ENCODE assay signal across 8 mouse cellular contexts in the genomic region with DNA sequence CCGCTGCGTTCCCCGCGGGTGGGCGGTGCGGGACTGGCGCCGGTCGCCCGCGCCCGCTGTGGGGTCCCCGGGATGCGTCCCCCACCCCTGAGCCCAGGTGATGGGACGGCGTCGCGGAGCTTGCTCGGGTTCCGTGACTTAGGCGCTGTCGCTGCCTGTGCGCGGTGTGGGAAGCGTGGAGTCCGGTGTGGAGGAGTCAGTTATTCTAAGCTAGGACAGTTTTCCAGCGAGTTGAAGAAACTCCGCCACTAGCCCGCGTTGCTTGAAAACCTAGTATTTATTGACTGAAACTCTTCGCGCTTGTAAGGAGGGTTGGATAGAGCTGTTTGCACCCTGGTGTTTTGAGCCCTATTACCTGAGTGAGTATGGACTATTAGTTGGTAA. TPM values are rescaled to one million over a fixed set of nuclear protein-coding genes. Genes with fewer than 3 reads are reported as not detected.
DNase-seq lines count a peak whose midpoint lies in the region; ATAC-seq and TF ChIP-seq lines count a peak whose summit lies in the region.

No protein-coding gene starts in this region.

- no peak for ATAC-seq in heart, embryonic 11.5 days (replicated peaks; ENCODE audit: insufficient number of reproducible peaks, low FRiP score, low TSS enrichment)
- peak; percentile 38 for ATAC-seq in hindbrain, embryonic 16.5 days

- peak overlapping the region; percentile 79 for H3K27ac ChIP-seq in heart, embryonic 11.5 days (ENCODE audit: low read depth, low read length)
- 0 out of 2 replicates have a peak overlapping the region, but pooled peaks have one; percentile 3 for H3K27ac ChIP-seq in brown adipose tissue, adult 24 weeks (replicated peaks; ENCODE audit: low read depth, low read length)
- peak overlapping the region; percentile 78 for H3K27ac ChIP-seq in hindbrain, embryonic 16.5 days (ENCODE audit: low read depth, low read length)

- peaks cover 10% of the 10 kb centered on the region for H3K4me1 ChIP-seq in heart, embryonic 11.5 days (ENCODE audit: control insufficient read depth, insufficient read depth, low read length)
- 0 out of 2 replicates have a peak, but pooled peaks cover 2% of the 10 kb centered on the region for H3K4me1 ChIP-seq in brown adipose tissue, adult 24 weeks (ENCODE audit: control insufficient read depth, insufficient read depth, insufficient read length, low read length)
- peaks cover 12% of the 10 kb centered on the region for H3K4me1 ChIP-seq in hindbrain, embryonic 16.5 days (ENCODE audit: control insufficient read depth, insufficient read depth, low read depth, low read length)

- H3K79me2 ChIP-seq in myocyte (ENCODE audit: control insufficient read depth, insufficient read depth), result peaks cover 44% of the 10 kb centered on the region

- TF ChIP-seq POLR2A in myocyte (IDR thresholded peaks at IDR 0.05; ENCODE audit: insufficient read length, low read depth), result no peak

- peak overlapping the region; percentile 70 for H3ac ChIP-seq in myocyte (ENCODE audit: control insufficient read depth, insufficient read length)

- no peak for DNase-seq in heart, postnatal 10 days
- peak; percentile 38 for DNase-seq in 3T3-L1 (ENCODE audit: low read depth, low spot score)
- DNase-seq in frontal cortex, postnatal 36 days (ENCODE audit: low spot score in 2 of 2), result no peak
- DNase-seq in kidney, adult 18-20 months, result no peak

- H3K9ac ChIP-seq in heart, embryonic 11.5 days (ENCODE audit: low read depth, low read length), result peak overlapping the region; percentile 93
- H3K9ac ChIP-seq in hindbrain, embryonic 16.5 days (ENCODE audit: low read depth, low read length), result peak overlapping the region; percentile 80

- no peaks in the 10 kb centered on the region for H3K36me3 ChIP-seq in heart, embryonic 11.5 days (ENCODE audit: control insufficient read depth, insufficient read depth, low read length)
- H3K36me3 ChIP-seq in hindbrain, embryonic 16.5 days (ENCODE audit: control insufficient read depth, insufficient read depth, low read length), result no peaks in the 10 kb centered on the region
- no peaks in the 10 kb centered on the region for H3K36me3 ChIP-seq in myocyte (ENCODE audit: control insufficient read depth, insufficient read depth)

- peak overlapping the region; percentile 86 for H3K4me3 ChIP-seq in heart, embryonic 11.5 days (ENCODE audit: low read depth, low read length)
- peak overlapping the region; percentile 94 for H3K4me3 ChIP-seq in brown adipose tissue, adult 24 weeks (ENCODE audit: insufficient read depth, low read depth, low read length)
- peak overlapping the region; percentile 92 for H3K4me3 ChIP-seq in hindbrain, embryonic 16.5 days (ENCODE audit: low read length)
- peak overlapping the region; percentile 94 for H3K4me3 ChIP-seq in myocyte

- intact Hi-C loops in heart, postnatal 10 days (cut with DNase I), result loop anchor here (1.0 to 5.0 kb wide), 2 partner anchors 36 to 80 kb away; no protein-coding TSS in a partner anchor

- peak overlapping the region; percentile 64 for H3K4me2 ChIP-seq in heart, embryonic 11.5 days
- peak overlapping the region; percentile 91 for H3K4me2 ChIP-seq in hindbrain, embryonic 16.5 days (ENCODE audit: low read length)
- H3K4me2 ChIP-seq in myocyte (ENCODE audit: low read depth), result peak overlapping the region; percentile 76

- no peaks in the 10 kb centered on the region for H3K27me3 ChIP-seq in heart, embryonic 11.5 days (ENCODE audit: control insufficient read depth, insufficient read depth, low read length)
- H3K27me3 ChIP-seq in hindbrain, embryonic 16.5 days (replicated peaks; ENCODE audit: control insufficient read depth, insufficient read depth, low read length), result no peaks in the 10 kb centered on the region
- no peaks in the 10 kb centered on the region for H3K27me3 ChIP-seq in myocyte (ENCODE audit: control insufficient read depth, insufficient read depth, insufficient read length)

- H3K9me3 ChIP-seq in heart, embryonic 11.5 days (replicated peaks; ENCODE audit: control insufficient read depth, low read length), result no peaks in the 10 kb centered on the region
- H3K9me3 ChIP-seq in hindbrain, embryonic 16.5 days (ENCODE audit: control insufficient read depth, low read length), result no peaks in the 10 kb centered on the region

- 1% methylated on average over 24 of the region's 32 CpGs for WGBS in heart, embryonic 11.5 days (ENCODE audit: insufficient replicate concordance)
- WGBS in hindbrain, embryonic 16.5 days, result under 1% methylated on average over 26 of the region's 32 CpGs

TF ChIP-seq in myocyte, 11 proteins besides CTCF, POLR2A, EP300 and RAD21:
- TF ChIP-seq MAX (IDR thresholded peaks at IDR 0.05; ENCODE audit: low read depth), result no peak
- TF ChIP-seq E2F4 (IDR thresholded peaks at IDR 0.05; ENCODE audit: insufficient read depth), result no peak
- no peak for TF ChIP-seq MYOG (IDR thresholded peaks at IDR 0.05; ENCODE audit: control insufficient read depth in 1 of 3, insufficient read depth in 1 of 3, insufficient read length in 2 of 3, low read depth in 2 of 3)
- no peak for TF ChIP-seq MYOD1 (IDR thresholded peaks at IDR 0.05; ENCODE audit: control insufficient read depth in 1 of 3, insufficient read length in 2 of 3, low read depth in 2 of 3)
- TF ChIP-seq TCF3 (IDR thresholded peaks at IDR 0.05; ENCODE audit: insufficient read length, low read depth), result no peak
- TF ChIP-seq SRF (IDR thresholded peaks at IDR 0.05; ENCODE audit: control insufficient read depth, insufficient read length, low read depth), result no peak
- no peak for TF ChIP-seq POLR2AphosphoS2 (IDR thresholded peaks at IDR 0.05; ENCODE audit: insufficient read length, low read depth)
- no peak for TF ChIP-seq CEBPB (IDR thresholded peaks at IDR 0.05; ENCODE audit: insufficient read depth, poor library complexity, severe bottlenecking)
- TF ChIP-seq TCF12 (IDR thresholded peaks at IDR 0.05; ENCODE audit: insufficient read depth, poor library complexity, severe bottlenecking), result no peak
- TF ChIP-seq REST (IDR thresholded peaks at IDR 0.05; ENCODE audit: insufficient read depth, insufficient read length), result no peak

RNA-seq across cellular contexts. Expression of a gene that starts 0.6 kb away (rescaled TPM):
- 3.6 and 4.3 TPM in 2 replicates for polyA plus RNA-seq in heart, embryonic 11.5 days (2014; fragmentation: Nextera tagmentation; extraction: Ambion mirVana)
- 1 to 10 TPM; 5.9 to 6.0 TPM for total RNA-seq in heart, postnatal 10 days (2021)
- polyA plus RNA-seq in brown adipose tissue, adult 24 weeks (2012; ENCODE audit: insufficient read depth, insufficient read length, missing spikeins), result 0.92 and 1.5 TPM in 2 replicates
- polyA plus RNA-seq in hindbrain, embryonic 16.5 days (2015; fragmentation: Nextera tagmentation; extraction: Ambion mirVana), result 2.2 and 2.5 TPM in 2 replicates
- polyA plus RNA-seq in myocyte (2012; fragmentation: generic; extraction: Trizol), result 1.7 TPM

RNA-seq across cellular contexts. Expression of a gene that starts 0.8 kb away (rescaled TPM):
- 25.3 and 26.9 TPM in 2 replicates for polyA plus RNA-seq in heart, embryonic 11.5 days (2014; fragmentation: Nextera tagmentation; extraction: Ambion mirVana)
- 10 to 100 TPM; 37.9 to 40.2 TPM for total RNA-seq in heart, postnatal 10 days (2021)
- polyA plus RNA-seq in brown adipose tissue, adult 24 weeks (2012; ENCODE audit: insufficient read depth, insufficient read length, missing spikeins), result 8.2 and 11.4 TPM in 2 replicates
- 52.1 and 54.0 TPM in 2 replicates for polyA plus RNA-seq in hindbrain, embryonic 16.5 days (2015; fragmentation: Nextera tagmentation; extraction: Ambion mirVana)
- 16.8 TPM for polyA plus RNA-seq in myocyte (2012; fragmentation: generic; extraction: Trizol)

Comparison
In these comparisons a context has a peak if more than half of its experiments do, and no peak if none do; other contexts are left out.
1. H3K27ac ChIP-seq: peak in every context shown above with its lines; median percentile 79 in heart, embryonic 11.5 days; 78 in hindbrain, embryonic 16.5 days; 3 in brown adipose tissue, adult 24 weeks.